Mouse (Mus musculus) ES-E14 (cell line): Measurements from ENCODE around the gene Syt8.

ENCODE experiments used
- CHD2 ChIP-seq: IDR thresholded peaks from 2 replicates; pipeline ENCODE4 v1.6.1; 2014; ENCODE audit warnings: mild to moderate bottlenecking, low read depth, low read length, inconsistent platforms
- HCFC1 ChIP-seq: IDR thresholded peaks from 2 replicates; pipeline ENCODE4 v1.6.1; 2012; ENCODE audit warnings: low read length, inconsistent platforms, borderline replicate concordance; ENCODE audit not compliant: insufficient read depth
- MAFK ChIP-seq: IDR thresholded peaks from 2 replicates; pipeline ENCODE4 v1.6.1; 2014; ENCODE audit warnings: mild to moderate bottlenecking, low read depth, low read length, inconsistent platforms; ENCODE audit not compliant: insufficient read depth
- ZC3H11A ChIP-seq: IDR thresholded peaks from 2 replicates; pipeline ENCODE4 v1.6.1; 2012; ENCODE audit warnings: low read depth, mild to moderate bottlenecking, inconsistent platforms, low read length, borderline replicate concordance

GRCm38 (mm10) chr7:142470808-142471413 lies 36.3 kb downstream of the Syt8 start:
- TF ChIP-seq MAFK: no peak
- no peak for TF ChIP-seq HCFC1
- TF ChIP-seq CHD2: no peak
- no peak for TF ChIP-seq ZC3H11A
